Mouse (Mus musculus): ENCODE measurements at regions not wholly inside any gene's neighbourhood (a gene's known extent, or its start where the extent isn't known, plus 50 kb on each side); places are given as distances from the start of the nearest gene placed in this dataset.

DNA sequence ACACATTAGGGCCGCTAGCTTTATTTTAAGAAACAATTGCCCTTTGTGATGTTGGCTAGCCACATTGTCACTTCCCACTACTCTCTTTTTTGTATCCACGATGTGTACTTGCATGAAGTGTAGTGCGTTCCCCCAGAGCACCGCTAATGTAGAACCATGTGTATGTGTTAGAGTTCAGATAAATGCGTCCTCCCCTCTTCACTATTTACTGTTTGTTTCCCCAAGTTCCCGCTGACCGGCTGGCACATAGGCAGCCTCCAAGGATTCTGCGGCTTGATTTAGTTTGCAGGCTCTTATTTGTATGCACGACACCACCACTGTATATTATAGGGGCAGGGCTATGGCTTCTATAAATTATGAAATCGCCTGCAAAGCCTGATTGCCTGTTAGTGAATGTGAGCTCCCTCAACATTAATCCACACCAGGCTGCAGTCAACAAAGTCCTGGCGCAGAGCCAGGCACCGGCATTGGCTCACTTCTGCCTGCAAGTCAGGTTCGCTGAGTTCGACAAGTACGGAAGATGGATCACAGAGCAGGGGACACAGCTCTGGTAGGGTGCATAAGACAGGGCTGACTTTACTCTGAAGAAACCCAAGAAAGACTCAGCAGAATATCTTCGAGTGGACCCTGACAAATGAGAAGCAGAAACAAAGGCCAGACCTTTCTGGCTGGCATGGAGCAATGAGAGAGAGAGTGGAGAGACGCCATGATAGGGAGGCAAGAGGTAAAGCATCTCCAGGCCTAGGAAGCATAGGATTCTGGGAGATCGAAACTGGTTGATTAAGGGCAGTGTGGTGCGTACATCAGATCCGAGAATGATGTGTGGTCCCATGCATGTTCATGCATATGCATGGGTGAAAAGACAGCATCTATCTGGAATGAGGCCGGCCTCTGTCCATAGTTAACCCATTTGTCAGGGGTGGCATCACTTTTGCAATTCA lies 85.8 kb upstream of the Pard3b start:
- DNase-seq (ENCODE audit: low spot score in 2 of 2) = no peak

DNA sequence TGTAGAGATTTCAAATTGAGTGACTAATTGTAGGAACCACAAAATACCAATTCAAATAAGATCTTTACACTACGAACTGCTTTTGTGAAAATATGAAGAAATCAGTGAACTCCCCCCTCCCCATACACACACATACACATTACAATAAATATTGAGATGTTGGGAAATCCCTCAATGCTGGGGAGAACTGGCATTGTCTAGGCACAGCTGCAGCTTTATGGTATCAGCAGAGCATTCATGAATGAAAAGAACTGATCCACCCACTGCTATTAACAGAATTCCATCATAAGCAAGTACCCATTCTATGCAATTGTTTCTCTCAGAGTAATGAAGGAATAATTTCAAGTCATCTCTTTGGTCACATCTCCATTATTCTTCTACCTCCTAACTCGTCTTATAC lies 79.1 kb upstream of the Pard3b start:
- DNase-seq (ENCODE audit: low spot score in 2 of 2) = no peak

GRCm38 (mm10) chr1:61562091-61562490 lies 76.5 kb upstream of the Pard3b start:
- DNase-seq (ENCODE audit: low spot score in 2 of 2) = no peak

- peak in 1 of 2 experiments; percentile 4 for DNase-seq (ENCODE audit: low spot score in 2 of 2)
Observed at GRCm38 (mm10) chr1:61565471-61565870, 73.2 kb upstream of the Pard3b start.

GRCm38 (mm10) chr1:61574276-61574675 lies 64.3 kb upstream of the Pard3b start:
- no peak for DNase-seq (ENCODE audit: low spot score in 2 of 2)

- DNase-seq (ENCODE audit: low spot score in 2 of 2) = no peak
Observed at GRCm38 (mm10) chr1:61576758-61577157, 61.9 kb upstream of the Pard3b start.

DNA sequence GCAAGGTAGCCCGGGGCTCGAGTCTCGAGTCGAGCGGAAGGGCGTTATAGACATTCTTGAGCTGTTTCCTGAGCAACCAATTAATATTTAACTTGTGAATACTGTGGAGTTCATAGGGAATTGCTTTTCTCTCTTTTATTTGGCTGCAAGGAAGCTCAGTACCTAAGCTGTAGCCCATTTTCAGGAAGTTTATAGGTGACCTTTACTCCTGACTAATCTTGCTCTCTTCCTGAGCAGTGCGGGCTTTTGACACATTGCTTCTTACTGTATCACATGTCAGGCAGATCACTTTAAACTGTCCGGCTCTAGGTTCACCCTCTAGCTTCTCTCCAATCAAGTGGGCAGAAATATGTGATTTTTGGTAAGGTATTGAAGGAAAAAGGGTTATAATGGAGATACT lies 51.4 kb upstream of the Pard3b start:
- no peak for DNase-seq (ENCODE audit: low spot score in 2 of 2)
